Mouse (Mus musculus): ENCODE measurements around the gene Pdcl2. TPM values are rescaled to one million over a fixed set of nuclear protein-coding genes. Genes with fewer than 3 reads are reported as not detected.
A peak's percentile ranks its signal among the peaks of the same experiment; 100 is the strongest.

The Pdcl2 gene
- total RNA-seq, 4 experiments from 2014 or later: not detected

DNA sequence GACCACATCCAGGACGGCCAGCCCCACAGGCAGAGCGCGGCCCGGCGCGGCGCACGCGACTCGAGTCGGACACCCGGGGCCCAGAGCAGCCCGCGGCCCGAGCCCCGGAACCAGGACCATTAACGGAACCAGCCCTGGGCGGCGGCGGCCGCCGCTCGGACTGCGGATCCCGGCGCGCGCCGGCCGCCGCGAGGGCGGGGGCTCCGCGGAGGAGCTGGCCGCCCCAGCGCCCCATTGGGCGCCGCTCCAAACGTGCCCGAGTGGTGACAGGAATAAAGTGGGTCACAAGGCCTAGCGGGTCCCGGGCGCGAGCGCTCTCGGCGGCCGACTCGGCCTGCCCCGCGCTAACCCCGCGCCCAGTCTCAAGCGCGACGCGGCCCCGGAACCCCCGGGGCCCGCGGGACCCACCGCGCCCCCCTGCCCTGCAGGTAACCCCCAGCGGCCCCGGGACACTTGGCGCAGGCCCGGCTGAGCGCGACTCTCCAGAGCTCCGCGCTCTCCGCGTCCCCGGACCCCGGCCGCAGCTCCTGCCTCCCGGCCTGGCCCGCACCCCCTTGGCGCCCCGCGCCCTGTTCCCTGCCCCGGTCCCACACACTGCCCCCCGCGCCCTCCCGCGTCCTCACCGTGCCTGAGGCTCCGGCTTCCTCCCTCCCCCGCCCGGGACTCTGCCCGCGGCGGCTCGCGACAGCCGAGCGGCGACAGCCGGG, 27.1 kb downstream of the Pdcl2 start:
- DNase-seq (ENCODE audit: low spot score in 2 of 2): peak; percentile 39 to 55

DNA sequence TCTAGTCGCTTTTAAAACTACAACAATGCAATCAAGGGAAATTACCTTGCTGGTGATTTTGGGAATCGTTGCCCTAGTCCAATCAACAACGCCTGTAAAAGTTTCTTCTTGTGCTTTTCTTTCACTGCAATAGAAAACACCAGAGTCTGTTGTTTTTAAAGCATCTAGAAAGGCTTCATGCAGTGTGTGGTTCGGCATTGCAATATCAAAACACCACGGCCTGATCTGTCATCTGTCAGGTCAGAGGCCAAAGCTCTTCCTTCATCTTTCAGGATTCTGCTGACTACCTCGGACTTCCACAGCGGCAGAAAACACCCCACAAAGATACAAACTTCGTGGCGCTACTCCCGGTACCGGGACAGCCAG, 27.6 kb downstream of the Pdcl2 start:
- DNase-seq (ENCODE audit: low spot score in 2 of 2): no peak

DNA sequence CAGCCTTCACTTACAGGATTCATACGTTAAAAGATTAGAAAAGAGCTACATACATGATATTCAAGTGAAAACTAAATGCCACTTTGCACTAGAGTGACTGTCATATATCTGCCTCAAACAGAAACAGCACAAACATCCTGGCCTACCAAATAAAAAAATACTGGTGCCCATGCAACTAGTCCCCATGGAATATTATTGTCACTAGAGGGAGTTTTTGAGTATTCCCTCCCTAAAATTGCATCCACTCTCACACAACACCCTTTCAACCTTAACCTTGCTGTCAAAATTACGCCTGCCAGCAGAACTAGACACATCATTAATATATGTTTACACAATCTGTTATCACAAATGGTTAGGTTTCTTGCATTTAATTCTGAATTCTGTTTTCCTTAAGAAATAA, 28.9 kb downstream of the Pdcl2 start:
- DNase-seq (ENCODE audit: low spot score in 2 of 2): no peak

DNA sequence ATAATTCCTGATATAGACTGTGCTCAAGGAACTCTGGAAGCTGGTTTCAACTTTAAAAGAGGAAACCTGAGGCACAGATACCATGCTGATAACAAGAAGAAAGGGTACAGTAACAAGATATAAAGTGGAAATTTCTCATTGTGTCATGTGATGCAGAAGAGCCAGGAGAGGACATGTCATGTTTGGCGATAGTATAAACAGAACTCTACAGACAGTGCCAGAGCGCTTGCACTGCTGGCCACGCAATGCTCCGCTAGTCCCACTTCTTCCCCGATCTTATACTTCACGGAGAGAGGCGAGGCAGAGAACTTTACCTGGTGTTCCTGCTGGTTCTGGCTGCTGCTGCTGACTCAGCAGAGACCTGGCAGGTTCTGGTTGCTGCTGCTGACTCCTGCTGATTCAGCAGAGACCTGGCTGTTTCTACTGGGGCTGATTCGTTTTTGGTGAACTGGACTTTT, 41.7 kb downstream of the Pdcl2 start:
- no peak for DNase-seq (ENCODE audit: low spot score in 2 of 2)

DNA sequence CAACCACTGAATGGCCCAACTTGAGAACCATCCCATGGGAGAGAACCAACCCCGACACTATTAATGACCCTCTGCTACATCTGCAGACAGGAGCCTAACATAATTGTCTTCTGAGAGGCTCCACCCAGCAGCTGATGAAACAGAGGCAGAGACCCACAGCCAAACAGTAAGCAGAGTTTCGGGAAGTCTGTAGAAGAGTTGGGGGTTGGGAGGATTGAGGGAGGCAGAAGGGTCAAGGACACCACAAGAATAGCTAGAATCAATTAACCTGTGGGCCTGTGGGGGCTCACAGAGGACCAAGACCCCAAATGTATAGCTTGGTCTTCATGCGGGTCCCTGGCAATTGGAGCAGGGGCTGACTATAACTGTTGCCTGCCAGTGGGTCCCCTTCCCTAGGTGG, 42.7 kb downstream of the Pdcl2 start:
- no peak for DNase-seq (ENCODE audit: low spot score in 2 of 2)

DNA sequence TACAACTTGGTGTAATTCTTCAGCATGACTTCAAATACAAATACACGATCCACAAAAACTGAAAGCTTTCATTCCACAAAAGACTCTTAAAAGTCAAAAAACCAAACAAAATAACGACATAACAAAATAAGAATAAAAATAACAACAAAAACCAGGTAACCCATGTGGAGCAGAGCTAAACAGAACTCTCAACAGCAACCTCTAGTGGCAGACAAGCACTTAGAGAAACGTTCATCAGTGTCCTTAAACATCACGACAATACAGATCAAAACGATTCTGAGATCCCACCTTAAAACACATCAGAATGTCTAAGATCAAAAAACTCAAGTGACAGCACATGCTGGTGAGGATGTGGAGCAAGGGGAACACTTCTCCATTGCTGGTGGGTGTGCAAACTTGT, 43.9 kb downstream of the Pdcl2 start:
- DNase-seq (ENCODE audit: low spot score in 2 of 2): no peak

DNA sequence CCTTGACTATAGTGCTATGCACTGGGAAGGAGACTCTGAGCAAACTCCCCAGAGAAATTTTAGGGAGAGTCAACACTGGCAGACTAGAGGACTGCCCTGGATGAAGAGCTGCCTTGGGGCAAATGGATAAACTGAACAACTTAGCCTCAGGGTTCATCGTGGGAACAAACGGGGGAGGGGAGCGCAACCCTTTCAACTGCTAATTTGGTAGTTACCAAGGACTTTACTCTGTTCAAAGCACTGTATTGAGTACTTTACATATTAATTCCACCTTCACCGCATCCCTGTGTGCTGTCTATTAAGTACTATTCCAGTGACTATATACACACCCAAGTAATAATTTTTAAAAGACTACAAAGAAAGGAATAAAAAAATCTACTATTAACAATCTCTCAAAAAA, 45.3 kb downstream of the Pdcl2 start:
- DNase-seq (ENCODE audit: low spot score in 2 of 2): no peak

DNA sequence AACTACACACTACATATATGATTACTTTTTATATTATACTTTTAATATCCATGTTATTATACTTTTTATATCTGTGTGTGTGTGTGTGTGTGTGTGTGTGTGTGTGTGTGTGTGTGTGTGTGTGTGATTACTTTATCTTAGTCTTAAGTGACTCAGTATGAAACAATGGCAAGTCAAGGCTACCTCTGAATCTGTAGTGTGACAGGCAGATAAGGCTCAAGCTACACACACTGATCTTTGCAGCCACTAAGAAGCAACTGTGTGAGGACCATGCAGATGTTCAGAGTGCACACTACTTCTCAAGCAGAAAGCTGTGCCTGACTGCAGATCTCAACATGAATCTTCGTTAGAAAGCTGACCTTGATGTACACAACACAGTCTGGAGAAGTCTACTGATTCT, 47.1 kb downstream of the Pdcl2 start:
- no peak for DNase-seq (ENCODE audit: low spot score in 2 of 2)

DNA sequence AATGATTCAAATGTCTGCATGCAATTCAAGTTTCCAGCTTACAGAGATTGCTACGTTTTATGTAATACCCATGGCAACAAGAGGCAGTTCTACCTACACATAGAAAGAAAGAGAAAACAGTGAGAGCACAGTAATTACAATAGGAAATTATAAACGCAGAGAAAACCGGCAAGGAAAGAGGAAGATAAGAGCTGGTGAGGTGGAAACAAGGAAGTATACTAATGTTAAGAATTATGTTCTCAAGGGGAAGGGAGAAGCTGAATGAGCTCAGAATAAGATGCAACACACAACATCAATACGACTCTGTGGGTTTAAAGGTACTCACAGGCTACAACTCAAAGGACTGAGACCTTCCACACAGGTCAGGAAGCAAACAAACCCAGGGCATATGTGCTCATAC, 56.0 kb downstream of the Pdcl2 start:
- no peak for DNase-seq (ENCODE audit: low spot score in 2 of 2)

Other genes with a start within 250 kb of the Pdcl2 start
- 10 to 100 TPM; 20.0 to 24.5 (median 20.5) TPM for gene Srd5a3, start 190.9 kb downstream of the Pdcl2 start, total RNA-seq (2022)
- 10 to 100 TPM; 28.6 to 34.4 (median 33.1) TPM for gene Tmem165, start 147.3 kb downstream of the Pdcl2 start, total RNA-seq (2022)
- 10 to 100 TPM; 45.0 to 51.4 (median 46.7) TPM for gene Clock, start 26.4 kb downstream of the Pdcl2 start, total RNA-seq (2022)
- gene Nmu, start 32.6 kb upstream of the Pdcl2 start, total RNA-seq (2022): not detected
- gene Gm7271, start 152.9 kb upstream of the Pdcl2 start, total RNA-seq (2022): not detected
- 10 to 100 TPM; 48.8 to 59.2 (median 57.1) TPM for gene Exoc1, start 198.2 kb upstream of the Pdcl2 start, total RNA-seq (2022)